Mouse (Mus musculus): ENCODE data around the gene Sdk2. TPM values are rescaled to one million over a fixed set of nuclear protein-coding genes. Genes with fewer than 3 reads are reported as not detected.

Gene Sdk2
- polyA plus RNA-seq, 1 experiment from 2014 or later, result 0.66 TPM

- H3K4me1 ChIP-seq (replicated peaks; ENCODE audit: control insufficient read depth, insufficient read depth, low read length), result no peaks in the 10 kb centered on the region
- no peak overlapping the region for H3K9ac ChIP-seq (ENCODE audit: low read depth, low read length)
- no peak overlapping the region for H3K4me3 ChIP-seq (ENCODE audit: low read depth, low read length)
- no peaks in the 10 kb centered on the region for H3K9me3 ChIP-seq (ENCODE audit: control insufficient read depth)
- H3K27me3 ChIP-seq (replicated peaks; ENCODE audit: control insufficient read depth, insufficient read depth, low read length), result no peaks in the 10 kb centered on the region
- no peak for TF ChIP-seq CTCF (IDR thresholded peaks at IDR 0.05; ENCODE audit: low read depth)
- no peaks in the 10 kb centered on the region; the same call in 1 of the 2 replicates for H3K36me3 ChIP-seq (ENCODE audit: control insufficient read depth, insufficient read depth)
- ATAC-seq, result no peak
- H3K27ac ChIP-seq (ENCODE audit: low read depth, low read length), result no peak overlapping the region
- WGBS, result 45% methylated on average over 24 of the region's 24 CpGs
- no peak overlapping the region for H3K4me2 ChIP-seq (replicated peaks; ENCODE audit: low read depth)
Observed at GRCm38 (mm10) chr11:113828081-113828554, 238.7 kb downstream of the Sdk2 start.

GRCm38 (mm10) chr11:113820005-113820404, 246.8 kb downstream of the Sdk2 start:
- H3K4me2 ChIP-seq (replicated peaks; ENCODE audit: low read depth), result no peak overlapping the region
- no peaks in the 10 kb centered on the region for H3K9me3 ChIP-seq (ENCODE audit: control insufficient read depth)
- H3K27ac ChIP-seq (ENCODE audit: low read depth, low read length), result no peak overlapping the region
- H3K9ac ChIP-seq (ENCODE audit: low read depth, low read length), result no peak overlapping the region
- H3K4me1 ChIP-seq (replicated peaks; ENCODE audit: control insufficient read depth, insufficient read depth, low read length), result no peaks in the 10 kb centered on the region
- no peaks in the 10 kb centered on the region for H3K27me3 ChIP-seq (replicated peaks; ENCODE audit: control insufficient read depth, insufficient read depth, low read length)
- no peaks in the 10 kb centered on the region for H3K36me3 ChIP-seq (ENCODE audit: control insufficient read depth, insufficient read depth)
- no peak overlapping the region for H3K4me3 ChIP-seq (ENCODE audit: low read depth, low read length)
- no peak for ATAC-seq
- WGBS, result 79% methylated on average over 10 of the region's 10 CpGs
- TF ChIP-seq CTCF (IDR thresholded peaks at IDR 0.05; ENCODE audit: low read depth), result no peak

- Histone ChIP-seq H3K4me1 (replicated peaks; ENCODE audit: control insufficient read depth, insufficient read depth, low read length) (no peaks in the 10 kb centered on the region), H3K9me3 (ENCODE audit: control insufficient read depth) (no peaks in the 10 kb centered on the region), H3K9ac (ENCODE audit: low read depth, low read length) (no peak overlapping the region), H3K27me3 (replicated peaks; ENCODE audit: control insufficient read depth, insufficient read depth, low read length) (no peaks in the 10 kb centered on the region), H3K36me3 (ENCODE audit: control insufficient read depth, insufficient read depth) (no peaks in the 10 kb centered on the region), H3K4me3 (ENCODE audit: low read depth, low read length) (no peak overlapping the region), H3K4me2 (replicated peaks; ENCODE audit: low read depth) (no peak overlapping the region), H3K27ac (ENCODE audit: low read depth, low read length) (no peak overlapping the region)
- 48% methylated on average over 1 of the region's 1 CpGs for WGBS
- no peak for TF ChIP-seq CTCF (IDR thresholded peaks at IDR 0.05; ENCODE audit: low read depth)
- no peak for ATAC-seq
Observed at GRCm38 (mm10) chr11:113819001-113819400, 247.8 kb downstream of the Sdk2 start.

- TF ChIP-seq CTCF (IDR thresholded peaks at IDR 0.05; ENCODE audit: low read depth), result no peak
- Histone ChIP-seq H3K27me3 (replicated peaks; ENCODE audit: control insufficient read depth, insufficient read depth, low read length) (no peaks in the 10 kb centered on the region), H3K4me2 (replicated peaks; ENCODE audit: low read depth) (no peak overlapping the region), H3K9me3 (ENCODE audit: control insufficient read depth) (no peaks in the 10 kb centered on the region), H3K4me3 (ENCODE audit: low read depth, low read length) (no peak overlapping the region), H3K27ac (ENCODE audit: low read depth, low read length) (no peak overlapping the region), H3K4me1 (replicated peaks; ENCODE audit: control insufficient read depth, insufficient read depth, low read length) (no peaks in the 10 kb centered on the region), H3K9ac (ENCODE audit: low read depth, low read length) (no peak overlapping the region), H3K36me3 (ENCODE audit: control insufficient read depth, insufficient read depth) (no peaks in the 10 kb centered on the region)
- peak; percentile 58 for ATAC-seq
- WGBS, result 45% methylated on average over 12 of the region's 12 CpGs
Observed at GRCm38 (mm10) chr11:113816971-113817548, 249.8 kb downstream of the Sdk2 start.

GRCm38 (mm10) chr11:113816439-113816838, 250.4 kb downstream of the Sdk2 start:
- H3K9ac ChIP-seq (ENCODE audit: low read depth, low read length), result no peak overlapping the region
- H3K36me3 ChIP-seq (ENCODE audit: control insufficient read depth, insufficient read depth), result no peaks in the 10 kb centered on the region
- H3K27me3 ChIP-seq (replicated peaks; ENCODE audit: control insufficient read depth, insufficient read depth, low read length), result no peaks in the 10 kb centered on the region
- H3K9me3 ChIP-seq (ENCODE audit: control insufficient read depth), result no peaks in the 10 kb centered on the region
- WGBS, result 62% methylated on average over 4 of the region's 4 CpGs
- H3K4me2 ChIP-seq (replicated peaks; ENCODE audit: low read depth), result no peak overlapping the region
- H3K4me1 ChIP-seq (replicated peaks; ENCODE audit: control insufficient read depth, insufficient read depth, low read length), result no peaks in the 10 kb centered on the region
- ATAC-seq, result no peak
- TF ChIP-seq CTCF (IDR thresholded peaks at IDR 0.05; ENCODE audit: low read depth), result no peak
- H3K4me3 ChIP-seq (ENCODE audit: low read depth, low read length), result no peak overlapping the region
- H3K27ac ChIP-seq (ENCODE audit: low read depth, low read length), result no peak overlapping the region

GRCm38 (mm10) chr11:113811546-113812339, 255.1 kb downstream of the Sdk2 start:
- Histone ChIP-seq H3K36me3 (ENCODE audit: control insufficient read depth, insufficient read depth) (no peaks in the 10 kb centered on the region), H3K4me1 (replicated peaks; ENCODE audit: control insufficient read depth, insufficient read depth, low read length) (0 out of 2 replicates have a peak, but pooled peaks cover 4% of the 10 kb centered on the region), H3K27me3 (replicated peaks; ENCODE audit: control insufficient read depth, insufficient read depth, low read length) (no peaks in the 10 kb centered on the region), H3K4me3 (ENCODE audit: low read depth, low read length) (no peak overlapping the region), H3K27ac (ENCODE audit: low read depth, low read length) (no peak overlapping the region), H3K9me3 (ENCODE audit: control insufficient read depth) (no peaks in the 10 kb centered on the region), H3K4me2 (replicated peaks; ENCODE audit: low read depth) (no peak overlapping the region; the same call in 1 of the 2 replicates), H3K9ac (ENCODE audit: low read depth, low read length) (no peak overlapping the region)
- TF ChIP-seq CTCF (IDR thresholded peaks at IDR 0.05; ENCODE audit: low read depth), result peak; percentile 61
- whole genome bisulfite sequencing, result 50% methylated on average over 20 of the region's 20 CpGs
- ATAC-seq, result no peak
